Mouse (Mus musculus) embryonic facial prominence, embryonic 12.5 days (tissue): ENCODE measurements around the gene Ccdc92. TPM values are rescaled to one million over a fixed set of nuclear protein-coding genes. Genes with fewer than 3 reads are reported as not detected.

ENCODE experiments used
- ATAC-seq: fragments of 200-750 bp; cut with Nextera tagmentation; 2 replicates; pipeline ENCODE4 v1.8.0; 2017; ENCODE audit not compliant: insufficient number of reproducible peaks, insufficient read depth, low FRiP score, low TSS enrichment
- H3K27ac ChIP-seq: fragments of 300-500 bp; sonication (generic); 2 replicates; pipeline ENCODE4 v1.5.1; 2016; ENCODE audit warnings: mild to moderate bottlenecking
- H3K27me3 ChIP-seq: fragments of 300-500 bp; sonication (generic); 2 replicates; pipeline ENCODE4 v1.6.1; 2016; ENCODE audit warnings: mild to moderate bottlenecking, moderate library complexity
- H3K36me3 ChIP-seq: fragments of 300-500 bp; sonication (generic); 2 replicates; pipeline ENCODE4 v1.6.1; 2016; ENCODE audit warnings: mild to moderate bottlenecking
- H3K4me1 ChIP-seq: fragments of 300-500 bp; sonication (generic); 2 replicates; pipeline ENCODE4 v1.6.1; 2016
- H3K4me2 ChIP-seq: fragments of 300-500 bp; sonication (generic); replicated peaks from 2 replicates; pipeline ENCODE4 v1.6.1; 2016; ENCODE audit warnings: mild to moderate bottlenecking, moderate library complexity
- H3K4me3 ChIP-seq: fragments of 300-500 bp; sonication (generic); 2 replicates; pipeline ENCODE4 v1.5.1; 2016; ENCODE audit warnings: mild to moderate bottlenecking
- H3K9ac ChIP-seq: fragments of 300-500 bp; sonication (generic); 2 replicates; pipeline ENCODE4 v1.6.1; 2016; ENCODE audit warnings: mild to moderate bottlenecking, moderate library complexity
- H3K9me3 ChIP-seq: fragments of 300-500 bp; sonication (generic); 2 replicates; pipeline ENCODE4 v1.6.1; 2016; ENCODE audit warnings: mild to moderate bottlenecking, moderate library complexity
- WGBS: fragments of 180-500 bp; shearing (Covaris S2); methylation state at CpG from one replicate; pipeline ENCODE4 v1.1.7; 2016; 5-methylcytosine and 5-hydroxymethylcytosine counted together
- polyA plus RNA-seq: library from polyadenylated mRNA; unstranded; fragments of >200 nt; fragmentation: Nextera tagmentation; extraction: Ambion mirVana; gene quantifications from 2 replicates; pipeline ENCODE4 v1.2.1, GENCODE M21; 2016

Gene Ccdc92
- polyA plus RNA-seq, 1 experiment from 2014 or later = 13.4 TPM

DNA sequence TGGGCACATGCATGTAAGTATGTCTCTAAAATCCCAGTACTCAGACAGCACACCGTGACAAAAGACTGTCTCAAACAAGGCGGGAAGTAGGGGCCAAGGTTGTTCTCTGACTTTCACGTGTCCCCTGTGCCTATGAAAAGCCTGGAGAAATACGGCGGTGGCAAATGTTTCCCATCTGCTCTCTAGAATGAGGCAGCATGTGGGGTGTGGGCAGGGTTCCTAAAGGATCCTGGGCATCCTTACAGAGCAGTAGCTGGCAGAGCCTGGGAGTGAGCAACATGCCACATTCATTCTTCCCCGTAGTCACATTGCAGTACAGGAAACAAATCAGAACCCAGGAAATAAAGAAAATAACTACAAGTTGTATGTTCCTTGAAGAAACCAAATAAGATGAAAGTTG is 21.7 kb upstream of the Ccdc92 start:
- Histone ChIP-seq H3K4me3 (no peak overlapping the region), H3K9ac (no peak overlapping the region), H3K4me1 (no peaks in the 10 kb centered on the region), H3K36me3 (peaks cover 73% of the 10 kb centered on the region), H3K9me3 (no peaks in the 10 kb centered on the region), H3K27ac (no peak overlapping the region), H3K4me2 (no peak overlapping the region), H3K27me3 (no peaks in the 10 kb centered on the region)
- ATAC-seq = no peak
- WGBS = 91% methylated on average over 6 of the region's 6 CpGs

DNA sequence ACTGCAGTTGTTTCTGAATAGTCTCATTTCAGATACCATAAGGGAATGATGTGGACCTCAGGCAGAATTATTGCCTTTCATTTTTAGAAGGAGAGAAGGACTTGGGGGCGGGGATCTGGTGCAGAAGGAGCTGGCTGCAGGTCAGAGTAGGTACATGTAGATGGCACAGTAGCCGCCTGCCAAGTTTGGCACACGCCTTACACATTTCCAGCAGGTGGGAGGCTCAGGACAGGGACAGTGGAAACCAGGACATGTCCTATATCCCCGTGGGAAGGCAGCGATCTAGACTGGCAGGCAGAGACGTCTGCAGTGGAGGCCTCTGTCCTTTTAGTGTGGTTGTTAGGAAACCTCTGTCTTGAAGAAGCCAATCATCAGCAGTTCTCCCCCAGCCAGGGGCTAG is 17.6 kb upstream of the Ccdc92 start:
- Histone ChIP-seq H3K27ac (no peak overlapping the region), H3K36me3 (peaks cover 52% of the 10 kb centered on the region), H3K9me3 (no peaks in the 10 kb centered on the region), H3K4me2 (no peak overlapping the region), H3K27me3 (no peaks in the 10 kb centered on the region), H3K4me1 (no peaks in the 10 kb centered on the region), H3K9ac (no peak overlapping the region), H3K4me3 (no peak overlapping the region)
- WGBS = 89% methylated on average over 6 of the region's 6 CpGs
- ATAC-seq = no peak

DNA sequence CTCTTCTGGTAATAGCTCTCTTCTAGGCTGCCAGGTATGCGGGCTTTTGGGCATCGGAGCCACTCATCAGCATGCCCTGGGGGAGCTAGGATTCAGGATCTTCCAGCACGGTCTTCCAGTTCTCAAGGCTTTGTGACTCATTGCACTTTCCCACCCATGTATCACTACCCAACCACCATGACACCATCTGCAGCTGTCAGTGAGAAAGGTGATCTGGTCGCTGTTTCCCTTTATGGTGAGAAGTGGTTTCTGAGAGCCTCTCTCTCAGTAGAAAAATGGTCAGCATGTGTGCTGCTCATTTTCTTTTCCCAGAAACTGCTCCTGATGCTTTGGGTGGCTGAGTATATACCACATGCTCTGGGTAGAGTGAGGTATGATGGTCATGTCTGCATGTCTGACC is 17.0 kb upstream of the Ccdc92 start:
- Histone ChIP-seq H3K4me3 (no peak overlapping the region), H3K27me3 (no peaks in the 10 kb centered on the region), H3K9ac (no peak overlapping the region), H3K36me3 (peaks cover 48% of the 10 kb centered on the region), H3K9me3 (no peaks in the 10 kb centered on the region), H3K4me1 (no peaks in the 10 kb centered on the region), H3K27ac (no peak overlapping the region), H3K4me2 (no peak overlapping the region)
- no peak for ATAC-seq
- WGBS = 88% methylated on average over 4 of the region's 4 CpGs

DNA sequence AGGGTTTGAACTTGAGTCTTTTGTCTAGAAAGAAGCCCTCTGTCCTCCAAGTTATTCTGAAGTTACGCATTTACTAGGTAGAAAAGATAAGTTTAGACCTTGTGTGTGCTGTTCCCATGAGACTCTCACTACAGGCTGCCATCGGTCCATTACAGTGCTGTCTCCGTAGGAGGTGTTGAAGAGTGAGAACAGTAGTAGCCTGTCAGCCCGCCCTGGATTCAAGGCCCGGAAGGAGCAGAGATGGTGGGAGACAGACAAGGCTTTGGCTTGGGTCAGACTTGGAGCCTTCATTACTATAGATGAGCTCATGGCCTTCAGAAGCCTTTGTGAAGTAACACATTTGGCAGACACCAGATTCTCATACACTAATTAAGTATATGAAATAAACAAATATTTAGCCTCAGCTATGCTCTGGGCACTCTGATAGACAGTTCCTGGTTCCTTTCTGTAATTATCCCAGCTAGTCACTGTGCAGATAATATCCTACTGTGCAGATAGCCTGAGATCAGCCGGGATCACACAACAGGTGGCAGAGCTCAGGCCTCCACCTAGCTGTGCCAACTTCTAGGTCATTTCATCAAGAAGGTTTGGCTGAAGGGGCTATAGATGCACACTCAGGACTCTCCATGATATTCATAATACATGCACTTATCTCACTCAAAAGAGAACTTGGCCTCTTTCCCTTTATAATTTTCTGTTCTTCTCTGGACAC is 11.8 kb upstream of the Ccdc92 start:
- Histone ChIP-seq H3K27ac (no peak overlapping the region), H3K36me3 (peaks cover 32% of the 10 kb centered on the region)
- no peak for ATAC-seq

DNA sequence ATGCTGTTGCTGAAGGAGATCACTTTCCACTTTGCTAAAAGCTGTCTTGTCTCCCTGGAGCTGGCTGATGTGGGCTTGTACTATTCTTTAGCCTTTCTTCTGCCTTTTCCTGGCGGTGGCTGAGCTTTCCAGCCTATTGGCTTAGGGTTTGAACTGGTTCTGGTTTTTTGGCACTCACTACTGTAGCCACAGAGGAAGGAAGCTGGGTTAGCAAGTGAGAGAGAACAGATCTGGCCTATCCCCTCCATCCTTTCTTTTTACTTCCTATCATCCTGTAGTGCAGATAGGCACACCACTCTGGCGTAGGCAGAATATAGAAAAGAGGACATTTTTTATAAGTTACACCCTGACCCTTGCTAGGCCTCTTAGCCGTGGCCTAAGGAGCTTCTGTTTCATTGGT is 10.9 kb upstream of the Ccdc92 start:
- Histone ChIP-seq H3K4me1 (no peaks in the 10 kb centered on the region), H3K36me3 (peaks cover 29% of the 10 kb centered on the region; the same call in 1 of the 2 replicates), H3K9ac (no peak overlapping the region), H3K4me2 (no peak overlapping the region), H3K27me3 (no peaks in the 10 kb centered on the region), H3K4me3 (no peak overlapping the region), H3K27ac (no peak overlapping the region), H3K9me3 (no peaks in the 10 kb centered on the region)
- WGBS = 90% methylated on average over 3 of the region's 3 CpGs
- ATAC-seq = no peak

More for the DNA sequence above, 11.8 kb upstream of the Ccdc92 start:
- Histone ChIP-seq H3K27me3 (no peaks in the 10 kb centered on the region), H3K9me3 (no peaks in the 10 kb centered on the region), H3K9ac (no peak overlapping the region), H3K4me3 (no peak overlapping the region), H3K4me2 (no peak overlapping the region), H3K4me1 (no peaks in the 10 kb centered on the region)
- WGBS = 92% methylated on average over 6 of the region's 6 CpGs

DNA sequence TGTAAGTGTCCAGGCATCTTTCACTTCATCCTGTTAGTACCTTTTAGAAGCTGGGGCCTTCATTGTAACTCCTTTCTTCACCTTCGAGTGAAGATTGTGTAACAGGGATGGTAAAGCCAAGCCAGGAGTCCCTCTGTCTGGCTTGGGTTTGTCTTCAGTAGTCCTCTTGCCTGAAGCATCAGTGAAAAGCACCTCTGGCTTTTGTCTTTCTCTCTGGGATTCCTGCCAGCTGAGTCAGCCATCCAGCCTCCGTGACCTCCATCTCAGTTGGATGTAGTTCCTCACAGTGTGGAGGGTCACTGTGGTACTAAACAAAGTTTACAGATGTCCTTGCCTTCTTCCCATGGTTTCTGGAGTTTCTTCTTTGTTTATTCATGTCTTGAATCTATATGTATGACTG is 9.8 kb upstream of the Ccdc92 start:
- WGBS = 75% methylated on average over 2 of the region's 2 CpGs
- peaks cover 36% of the 10 kb centered on the region; the same call in 1 of the 2 replicates for H3K36me3 ChIP-seq
- no peak for ATAC-seq

DNA sequence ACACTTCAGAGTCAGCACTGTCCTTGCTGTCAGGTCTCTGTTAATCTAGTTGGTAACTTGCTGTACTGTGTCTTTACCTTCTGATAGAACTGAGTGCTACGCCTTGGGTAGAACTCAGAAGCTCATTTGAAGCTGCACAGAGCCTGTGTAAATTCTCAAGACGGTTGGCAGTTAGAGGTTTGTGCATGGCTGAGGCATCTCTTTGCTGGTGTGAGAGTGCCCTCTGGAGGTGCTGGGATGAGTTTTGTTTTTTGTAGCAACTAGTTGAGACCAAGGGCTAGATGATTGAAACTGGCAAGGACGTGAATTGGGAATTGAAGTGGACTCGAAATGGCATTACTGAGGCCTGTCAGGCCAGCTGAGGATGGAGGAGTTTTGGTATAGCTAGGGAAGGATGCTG is 6.8 kb upstream of the Ccdc92 start:
- H3K9me3 ChIP-seq = no peaks in the 10 kb centered on the region
- H3K4me3 ChIP-seq = no peak overlapping the region
- 46% methylated on average over 4 of the region's 4 CpGs for WGBS
- no peak overlapping the region for H3K27ac ChIP-seq
- H3K4me2 ChIP-seq = no peak overlapping the region
- peaks cover 9% of the 10 kb centered on the region for H3K4me1 ChIP-seq
- H3K27me3 ChIP-seq = no peaks in the 10 kb centered on the region
- H3K36me3 ChIP-seq = peaks cover 20% of the 10 kb centered on the region; the same call in 1 of the 2 replicates
- no peak overlapping the region for H3K9ac ChIP-seq
- peak; percentile 41; the same call in 1 of the 2 replicates for ATAC-seq

More for the DNA sequence above, 9.8 kb upstream of the Ccdc92 start:
- Histone ChIP-seq H3K9me3 (no peaks in the 10 kb centered on the region), H3K27ac (no peak overlapping the region), H3K4me3 (no peak overlapping the region), H3K4me2 (no peak overlapping the region), H3K9ac (no peak overlapping the region), H3K27me3 (no peaks in the 10 kb centered on the region), H3K4me1 (no peaks in the 10 kb centered on the region)

DNA sequence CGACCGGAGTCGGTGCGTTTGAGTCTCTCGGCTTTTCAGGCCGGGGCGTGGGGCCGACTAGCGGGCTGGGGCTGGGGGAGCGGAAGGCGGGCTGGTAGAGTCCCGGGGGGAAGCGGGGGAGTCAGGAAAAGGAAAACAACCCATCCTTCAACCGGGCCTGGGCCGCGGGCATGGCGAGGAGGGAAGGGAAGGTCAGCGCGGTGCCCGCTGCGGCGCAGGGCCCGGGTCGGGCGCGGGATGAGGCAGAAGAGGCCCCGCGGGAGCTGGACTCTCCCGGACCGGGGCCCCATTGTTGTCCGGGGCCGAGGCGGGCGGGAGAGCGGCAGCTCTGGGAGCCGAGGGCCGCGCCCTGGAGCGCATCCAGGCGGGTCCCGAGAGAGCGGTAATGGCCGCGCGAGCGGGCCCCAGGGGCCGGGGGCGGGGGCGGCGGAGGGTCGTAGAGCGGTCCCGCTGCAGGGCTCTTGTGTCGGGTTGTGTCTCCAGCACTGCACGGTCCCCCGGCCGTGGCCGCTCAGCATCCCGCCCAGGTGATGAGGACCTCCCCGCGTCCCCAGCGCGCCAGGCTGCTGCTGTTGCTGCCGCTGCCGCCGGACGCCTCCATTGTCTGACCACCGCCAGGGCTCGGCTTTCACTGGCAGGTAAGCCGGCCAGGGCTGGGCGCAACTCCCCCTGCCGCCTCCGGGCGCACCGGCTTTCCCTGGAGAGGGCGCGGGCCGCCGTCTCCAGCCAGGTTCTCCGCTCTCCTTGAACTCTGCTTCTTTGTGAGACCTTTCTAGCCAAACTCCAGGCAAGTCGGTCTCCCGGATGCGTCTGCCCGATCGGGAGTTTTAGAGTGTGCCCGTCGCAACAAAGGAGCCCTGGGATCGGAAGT is 882 bp upstream of the Ccdc92 start:
- under 1% methylated on average over 76 of the region's 88 CpGs for WGBS
- peak overlapping the region; percentile 96 for H3K9ac ChIP-seq
- H3K4me3 ChIP-seq = peak overlapping the region; percentile 97
- peaks cover 11% of the 10 kb centered on the region; the same call in 1 of the 2 replicates for H3K36me3 ChIP-seq
- peak; percentile 50 for ATAC-seq
- peaks cover 20% of the 10 kb centered on the region for H3K4me1 ChIP-seq
- no peaks in the 10 kb centered on the region for H3K9me3 ChIP-seq
- H3K4me2 ChIP-seq = peak overlapping the region; percentile 61
- H3K27me3 ChIP-seq = peaks cover 20% of the 10 kb centered on the region
- H3K27ac ChIP-seq = peak overlapping the region; percentile 93

DNA sequence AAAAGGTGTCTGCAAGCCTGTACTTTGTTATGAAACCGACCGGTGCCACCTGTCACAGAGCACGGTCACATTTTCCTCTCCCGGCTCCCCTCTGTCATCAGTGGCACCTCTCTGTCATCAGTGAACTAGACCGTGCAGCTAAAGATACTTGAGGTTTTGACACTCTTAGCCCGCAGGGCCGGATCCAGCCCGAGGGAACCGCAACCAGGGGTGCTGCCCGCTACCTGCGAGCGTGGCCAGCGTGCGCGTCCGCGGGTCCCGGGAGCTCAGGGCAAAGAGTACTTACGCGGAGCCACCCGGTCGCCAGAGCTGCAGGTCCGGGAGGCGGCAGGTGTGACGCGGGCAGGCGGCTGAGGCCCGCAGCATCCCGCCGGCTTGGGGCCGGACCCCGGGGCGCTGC is 761 bp downstream of the Ccdc92 start:
- H3K27ac ChIP-seq = peak overlapping the region; percentile 81
- peak overlapping the region; percentile 72 for H3K9ac ChIP-seq
- no peak; the same call in 1 of the 2 replicates for ATAC-seq
- peaks cover 20% of the 10 kb centered on the region for H3K4me1 ChIP-seq
- H3K27me3 ChIP-seq = peaks cover 20% of the 10 kb centered on the region
- peak overlapping the region; percentile 97 for H3K4me3 ChIP-seq
- WGBS = under 1% methylated on average over 32 of the region's 33 CpGs
- H3K4me2 ChIP-seq = peak overlapping the region; percentile 98
- H3K36me3 ChIP-seq = peaks cover 3% of the 10 kb centered on the region; the same call in 1 of the 2 replicates
- H3K9me3 ChIP-seq = no peaks in the 10 kb centered on the region

DNA sequence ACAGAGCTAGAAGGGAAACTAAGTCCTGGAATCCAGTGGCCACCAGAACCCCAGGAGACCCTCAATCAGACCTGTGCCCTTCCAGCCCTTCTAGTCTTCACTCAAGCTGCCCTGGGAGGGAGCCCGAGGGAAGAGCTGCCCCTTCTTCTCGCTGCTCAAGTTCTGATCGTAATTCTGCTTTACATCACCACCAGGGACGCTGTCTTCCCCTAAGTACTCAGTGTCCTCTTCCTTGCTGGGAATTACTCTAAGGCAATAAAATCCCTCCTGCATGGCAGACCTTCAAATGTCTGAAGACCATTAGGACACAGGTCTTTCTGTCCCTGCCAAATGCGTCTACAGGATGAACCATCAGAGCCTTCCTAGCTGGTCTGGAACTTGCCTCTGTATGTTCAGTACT is 2.2 kb downstream of the Ccdc92 start:
- 13% methylated on average over 5 of the region's 5 CpGs for WGBS
- H3K4me2 ChIP-seq = no peak overlapping the region
- H3K36me3 ChIP-seq = no peaks in the 10 kb centered on the region
- H3K9me3 ChIP-seq = no peaks in the 10 kb centered on the region
- peaks cover 20% of the 10 kb centered on the region for H3K27me3 ChIP-seq
- no peak overlapping the region for H3K9ac ChIP-seq
- no peak overlapping the region for H3K27ac ChIP-seq
- peaks cover 19% of the 10 kb centered on the region for H3K4me1 ChIP-seq
- ATAC-seq = no peak
- H3K4me3 ChIP-seq = no peak overlapping the region

DNA sequence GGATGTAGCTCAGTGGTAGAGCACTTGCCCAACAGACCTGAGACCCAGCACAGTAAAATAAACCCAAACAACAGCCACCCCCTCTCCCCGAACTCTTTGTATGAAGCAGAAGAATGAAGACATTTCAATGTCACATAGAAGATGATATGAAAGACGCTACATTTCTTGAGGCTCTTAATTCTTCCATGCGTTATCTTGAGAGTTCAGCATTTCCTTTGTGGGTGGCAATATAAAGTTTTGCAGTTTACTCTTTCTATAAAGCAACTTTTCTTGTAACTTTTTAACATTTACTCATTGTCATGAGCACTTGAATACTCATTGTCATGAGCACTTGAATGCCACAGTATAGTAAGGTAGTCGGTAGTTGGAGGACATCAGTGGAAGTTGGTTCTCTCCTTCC is 8.0 kb downstream of the Ccdc92 start:
- WGBS = 89% methylated on average over 4 of the region's 4 CpGs
- no peak overlapping the region for H3K9ac ChIP-seq
- H3K36me3 ChIP-seq = no peaks in the 10 kb centered on the region
- peaks cover 3% of the 10 kb centered on the region; the same call in 1 of the 2 replicates for H3K27me3 ChIP-seq
- no peak overlapping the region for H3K4me2 ChIP-seq
- no peak overlapping the region for H3K27ac ChIP-seq
- H3K4me3 ChIP-seq = no peak overlapping the region
- H3K4me1 ChIP-seq = peaks cover 10% of the 10 kb centered on the region; the same call in 1 of the 2 replicates
- no peaks in the 10 kb centered on the region for H3K9me3 ChIP-seq
- ATAC-seq = no peak

DNA sequence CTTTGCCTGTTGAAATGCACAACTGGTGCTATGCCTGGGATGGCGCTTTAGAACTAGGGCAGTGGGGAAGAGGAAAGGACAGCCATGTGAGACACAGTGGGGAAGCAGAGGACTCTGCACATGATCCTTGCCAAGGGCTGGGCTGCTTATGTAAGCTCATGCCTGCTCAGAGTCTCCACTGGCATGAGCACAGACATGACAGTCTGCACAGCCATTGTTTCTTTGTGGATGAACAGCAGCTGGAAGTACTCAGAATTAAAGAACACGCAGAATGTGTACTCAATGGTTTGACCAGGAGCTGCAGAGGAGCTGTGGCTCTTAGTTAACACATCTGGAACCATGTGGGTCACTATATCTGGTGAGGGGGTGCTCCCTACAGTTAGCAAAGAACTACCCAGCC is 9.1 kb downstream of the Ccdc92 start:
- Histone ChIP-seq H3K27ac (no peak overlapping the region), H3K36me3 (no peaks in the 10 kb centered on the region), H3K4me3 (no peak overlapping the region), H3K27me3 (no peaks in the 10 kb centered on the region), H3K4me2 (no peak overlapping the region), H3K4me1 (peaks cover 10% of the 10 kb centered on the region; the same call in 1 of the 2 replicates), H3K9me3 (no peaks in the 10 kb centered on the region), H3K9ac (no peak overlapping the region)
- no peak for ATAC-seq
- WGBS = 72% methylated on average over 2 of the region's 2 CpGs
